Mouse (Mus musculus) adrenal gland, adult 18-20 months (tissue): ENCODE results near the gene Fam186a. TPM values are rescaled to one million over a fixed set of nuclear protein-coding genes. Genes with fewer than 3 reads are reported as not detected.

Source experiments
- DNase-seq, 2 experiments: peaks; one replicate each; pipeline ENCODE4 v3.0.0; 2021 to 2022; ENCODE audit warnings: low spot score in 2 of 2
- total RNA-seq, 2 experiments: library from RNA; stranded (reverse); gene quantifications; 1 replicate in 1 of 2; 2 replicates in 1 of 2; pipeline ENCODE4 v1.2.3; 2021

Gene Fam186a
- total RNA-seq, 2 experiments from 2014 or later = 0.20 to 0.67 TPM

DNA sequence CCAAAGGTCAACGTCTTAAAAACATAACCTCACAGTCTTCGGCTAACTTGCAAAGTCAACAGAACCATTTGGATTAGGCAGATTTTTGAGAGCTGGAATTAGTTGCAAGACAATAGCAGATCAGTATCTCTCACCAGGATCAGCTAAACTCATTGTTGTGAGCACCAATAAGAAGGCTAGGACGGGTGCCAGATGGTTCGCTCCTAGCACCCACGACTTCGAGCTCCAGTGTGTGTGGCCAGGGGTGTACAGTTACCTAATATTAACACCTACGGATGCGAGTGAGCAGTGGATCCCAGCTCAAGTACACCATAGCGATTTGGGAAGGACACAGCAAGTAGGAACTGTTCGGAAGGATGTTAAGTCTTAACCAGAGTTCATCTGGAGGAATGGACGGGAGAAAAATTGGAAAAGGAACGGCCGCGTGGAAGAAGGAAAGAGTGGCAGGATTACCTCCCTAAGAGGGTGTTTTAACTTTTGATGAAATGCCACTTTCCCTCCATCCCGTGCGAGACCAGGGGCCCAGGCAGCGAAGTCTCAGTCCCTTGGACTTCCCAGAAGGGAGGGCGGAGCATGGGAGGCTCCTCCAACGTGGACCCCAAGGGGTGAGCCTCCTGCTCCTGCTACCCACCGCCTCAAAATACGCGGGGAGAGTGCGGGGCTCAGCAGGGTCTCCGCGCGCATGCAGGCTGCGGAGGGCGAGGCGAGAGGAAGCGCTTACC, 92.1 kb downstream of the Fam186a start:
- DNase-seq = peak in 1 of 2 experiments; percentile 15

DNA sequence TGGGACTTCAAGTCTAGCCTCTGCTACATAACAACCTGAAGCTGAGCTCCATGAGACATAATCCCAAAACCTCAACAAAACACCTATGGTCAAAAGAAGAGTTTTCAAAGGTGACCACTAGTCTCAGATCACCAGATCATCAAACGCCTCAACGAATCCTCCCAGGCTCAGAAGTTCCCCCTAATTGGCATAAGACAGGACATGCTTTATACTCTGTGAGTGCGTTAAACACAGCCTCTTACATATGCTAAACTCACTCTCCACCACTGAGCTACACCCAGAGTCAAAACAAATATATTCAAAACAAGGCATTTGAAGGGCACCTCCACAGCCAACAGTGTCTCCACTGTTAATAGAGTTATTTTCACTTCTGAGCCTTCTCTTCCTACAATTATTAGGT, 94.3 kb downstream of the Fam186a start:
- DNase-seq = no peak

Other genes starting within 250 kb of the Fam186a start
- gene Gpd1, start 249.5 kb downstream of the Fam186a start, total RNA-seq = 1,000 to 10,000 TPM; 1,249 to 2,641 TPM
- gene Cox14, start 241.4 kb downstream of the Fam186a start, total RNA-seq = 100 to 1,000 TPM; 181 to 213 TPM
- 10 to 100 TPM; 40.8 to 53.7 TPM for gene Cers5, start 194.2 kb downstream of the Fam186a start, total RNA-seq
- 10 to 100 TPM; 35.4 to 39.9 TPM for gene Lima1, start 91.6 kb downstream of the Fam186a start, total RNA-seq
- 10 to 100 TPM; 76.8 to 80.8 TPM for gene Larp4, start 3.0 kb upstream of the Fam186a start, total RNA-seq
- 10 to 100 TPM; 13.2 to 13.3 TPM for gene Dip2b, start 71.6 kb upstream of the Fam186a start, total RNA-seq